Mouse (Mus musculus) left cerebral cortex, adult 8-10 months (tissue): ENCODE data around the gene Adamts17. TPM values are rescaled to one million over a fixed set of nuclear protein-coding genes. Genes with fewer than 3 reads are reported as not detected.

Experiments
- DNase-seq, 2 experiments: peaks; one replicate each; pipeline ENCODE4 v3.0.0; 2022; ENCODE audit warnings: low spot score in 2 of 2
- total RNA-seq, 4 experiments: library from RNA; stranded (reverse); gene quantifications; 2 replicates each; pipeline ENCODE4 v1.2.4; 2022

Gene Adamts17
- total RNA-seq, 4 experiments from 2014 or later: 7.5 to 11.3 (median 7.8) TPM

- peak in 1 of 2 experiments; percentile 62 for DNase-seq
Measured at GRCm38 (mm10) chr7:67199412-67199811, 359.9 kb downstream of the Adamts17 start.

Other genes starting within 250 kb of the Adamts17 start
- 10 to 100 TPM; 18.1 to 23.1 (median 20.9) TPM for gene Asb7, start 150.1 kb upstream of the Adamts17 start, total RNA-seq
- gene Lins1, start 149.8 kb upstream of the Adamts17 start, total RNA-seq: 10 to 100 TPM in 1 of 4 experiments, 1 to 10 TPM in 3; 8.0 to 10.0 (median 8.6) TPM
- under 1 TPM; 0.15 to 0.66 (median 0.22) TPM for gene Cers3, start 96.2 kb upstream of the Adamts17 start, total RNA-seq